Mouse (Mus musculus): ENCODE measurements at regions not wholly inside any gene's neighbourhood (a gene's known extent, or its start where the extent isn't known, plus 50 kb on each side); places are given as distances from the start of the nearest gene placed in this dataset.

- TF ChIP-seq CTCF (IDR thresholded peaks at IDR 0.05; ENCODE audit: low read depth, low read length) (peak; percentile 58), POLR2A (IDR thresholded peaks at IDR 0.05; ENCODE audit: borderline replicate concordance, low read depth, low read length) (no peak)
Observed at GRCm38 (mm10) chr11:94832246-94832985, 49.9 kb upstream of the Tmem92 start.

All from bone marrow macrophage, adult 2 months (primary cell).